Mouse (Mus musculus): ENCODE data around the gene Zswim5. TPM values are rescaled to one million over a fixed set of nuclear protein-coding genes. Genes with fewer than 3 reads are reported as not detected.

Zswim5 gene
- polyA plus RNA-seq, 1 experiment: 0.79 TPM

- H3K4me3 ChIP-seq (ENCODE audit: insufficient read depth, low read depth, low read length): no peak overlapping the region
Measured at GRCm38 (mm10) chr4:117010231-117010630, 133.1 kb downstream of the Zswim5 start.

GRCm38 (mm10) chr4:117013596-117013995 is 136.4 kb downstream of the Zswim5 start:
- H3K4me1 ChIP-seq (ENCODE audit: control insufficient read depth, insufficient read depth, insufficient read length, low read length): no peaks in the 10 kb centered on the region
- H3K4me3 ChIP-seq (ENCODE audit: insufficient read depth, low read depth, low read length): no peak overlapping the region
- no peak overlapping the region for H3K27ac ChIP-seq (replicated peaks; ENCODE audit: low read depth, low read length)

More at GRCm38 (mm10) chr4:117010231-117010630, 133.1 kb downstream of the Zswim5 start:
- H3K27ac ChIP-seq (replicated peaks; ENCODE audit: low read depth, low read length): no peak overlapping the region
- no peaks in the 10 kb centered on the region for H3K4me1 ChIP-seq (ENCODE audit: control insufficient read depth, insufficient read depth, insufficient read length, low read length)

- H3K4me3 ChIP-seq (ENCODE audit: insufficient read depth, low read depth, low read length): no peak overlapping the region
- no peak overlapping the region for H3K27ac ChIP-seq (replicated peaks; ENCODE audit: low read depth, low read length)
- no peaks in the 10 kb centered on the region for H3K4me1 ChIP-seq (ENCODE audit: control insufficient read depth, insufficient read depth, insufficient read length, low read length)
Measured at GRCm38 (mm10) chr4:117014901-117015415, 137.8 kb downstream of the Zswim5 start.

GRCm38 (mm10) chr4:117017738-117018137 is 140.6 kb downstream of the Zswim5 start:
- H3K4me3 ChIP-seq (ENCODE audit: insufficient read depth, low read depth, low read length): no peak overlapping the region
- H3K27ac ChIP-seq (replicated peaks; ENCODE audit: low read depth, low read length): no peak overlapping the region
- no peaks in the 10 kb centered on the region for H3K4me1 ChIP-seq (ENCODE audit: control insufficient read depth, insufficient read depth, insufficient read length, low read length)

GRCm38 (mm10) chr4:117018327-117018726 is 141.2 kb downstream of the Zswim5 start:
- Histone ChIP-seq H3K4me3 (ENCODE audit: insufficient read depth, low read depth, low read length) (no peak overlapping the region), H3K27ac (replicated peaks; ENCODE audit: low read depth, low read length) (no peak overlapping the region), H3K4me1 (ENCODE audit: control insufficient read depth, insufficient read depth, insufficient read length, low read length) (no peaks in the 10 kb centered on the region)

GRCm38 (mm10) chr4:117019206-117020134 is 142.3 kb downstream of the Zswim5 start, which contains the start of gene Eif2b3:
TSS of gene Eif2b3 (plus strand) at chr4:117019402.
- Histone ChIP-seq H3K4me1 (ENCODE audit: control insufficient read depth, insufficient read depth, insufficient read length, low read length) (no peaks in the 10 kb centered on the region), H3K4me3 (ENCODE audit: insufficient read depth, low read depth, low read length) (peak within 1 kb of the TSS; percentile 92), H3K27ac (replicated peaks; ENCODE audit: low read depth, low read length) (peak within 1 kb of the TSS; percentile 56)

GRCm38 (mm10) chr4:117023469-117023868 is 146.3 kb downstream of the Zswim5 start:
- no peak overlapping the region for H3K27ac ChIP-seq (replicated peaks; ENCODE audit: low read depth, low read length)
- H3K4me3 ChIP-seq (ENCODE audit: insufficient read depth, low read depth, low read length): no peak overlapping the region
- H3K4me1 ChIP-seq (ENCODE audit: control insufficient read depth, insufficient read depth, insufficient read length, low read length): no peaks in the 10 kb centered on the region

- no peak overlapping the region for H3K4me3 ChIP-seq (ENCODE audit: insufficient read depth, low read depth, low read length)
- no peaks in the 10 kb centered on the region for H3K4me1 ChIP-seq (ENCODE audit: control insufficient read depth, insufficient read depth, insufficient read length, low read length)
- H3K27ac ChIP-seq (replicated peaks; ENCODE audit: low read depth, low read length): no peak overlapping the region
Measured at GRCm38 (mm10) chr4:117031105-117031504, 153.9 kb downstream of the Zswim5 start.

Other genes starting within 250 kb of the Zswim5 start
- gene Nasp, start 249.4 kb upstream of the Zswim5 start, polyA plus RNA-seq (2012; ENCODE audit: insufficient read depth, insufficient read length, missing spikeins): 7.7 and 12.5 TPM in 2 replicates
- gene Akr1a1, start 225.7 kb upstream of the Zswim5 start, polyA plus RNA-seq (2012; ENCODE audit: insufficient read depth, insufficient read length, missing spikeins): 444 and 532 TPM in 2 replicates
- 971 and 1,048 TPM in 2 replicates for gene Prdx1, start 191.8 kb upstream of the Zswim5 start, polyA plus RNA-seq (2012; ENCODE audit: insufficient read depth, insufficient read length, missing spikeins)
- 49.4 and 64.1 TPM in 2 replicates for gene Mmachc, start 169.0 kb upstream of the Zswim5 start, polyA plus RNA-seq (2012; ENCODE audit: insufficient read depth, insufficient read length, missing spikeins)
- gene Ccdc163, start 168.9 kb upstream of the Zswim5 start, polyA plus RNA-seq (2012; ENCODE audit: insufficient read depth, insufficient read length, missing spikeins): 12.1 and 12.3 TPM in 2 replicates
- 1.7 and 6.7 TPM in 2 replicates for gene Tesk2, start 156.4 kb upstream of the Zswim5 start, polyA plus RNA-seq (2012; ENCODE audit: insufficient read depth, insufficient read length, missing spikeins)
- 6.0 and 7.8 TPM in 2 replicates for gene Toe1, start 69.7 kb upstream of the Zswim5 start, polyA plus RNA-seq (2012; ENCODE audit: insufficient read depth, insufficient read length, missing spikeins)
- gene Mutyh, start 69.7 kb upstream of the Zswim5 start, polyA plus RNA-seq (2012; ENCODE audit: insufficient read depth, insufficient read length, missing spikeins): 3.3 and 3.6 TPM in 2 replicates
- 6.5 and 10.3 TPM in 2 replicates for gene Hpdl, start 55.7 kb upstream of the Zswim5 start, polyA plus RNA-seq (2012; ENCODE audit: insufficient read depth, insufficient read length, missing spikeins)
- gene Urod, start 117.0 kb downstream of the Zswim5 start, polyA plus RNA-seq (2012; ENCODE audit: insufficient read depth, insufficient read length, missing spikeins): 97.3 and 145 TPM in 2 replicates
- 12.9 and 15.5 TPM in 2 replicates for gene Hectd3, start 117.9 kb downstream of the Zswim5 start, polyA plus RNA-seq (2012; ENCODE audit: insufficient read depth, insufficient read length, missing spikeins)
- gene Eif2b3, start 142.0 kb downstream of the Zswim5 start, polyA plus RNA-seq (2012; ENCODE audit: insufficient read depth, insufficient read length, missing spikeins): 22.6 TPM in 2 replicates
- gene Ptch2, start 218.7 kb downstream of the Zswim5 start, polyA plus RNA-seq (2012; ENCODE audit: insufficient read depth, insufficient read length, missing spikeins): 1.2 and 1.5 TPM in 2 replicates
- gene Btbd19, start 248.3 kb downstream of the Zswim5 start, polyA plus RNA-seq (2012; ENCODE audit: insufficient read depth, insufficient read length, missing spikeins): 1.8 TPM in 1 of 2 replicates, not detected in the other
- not detected in 2 replicates for gene Tctex1d4, start 249.4 kb downstream of the Zswim5 start, polyA plus RNA-seq (2012; ENCODE audit: insufficient read depth, insufficient read length, missing spikeins)